Mouse (Mus musculus) myocyte (in vitro differentiated cells): ENCODE measurements around the gene Shroom1.

Experiments used
- CEBPB ChIP-seq: IDR thresholded peaks from 2 replicates; pipeline ENCODE4 v1.6.1; 2011; ENCODE audit warnings: mild to moderate bottlenecking, moderate library complexity; ENCODE audit not compliant: poor library complexity, insufficient read depth, severe bottlenecking
- E2F4 ChIP-seq: IDR thresholded peaks from one replicate; pipeline ENCODE4 v1.6.1; 2011; ENCODE audit warnings: mild to moderate bottlenecking, control low read depth, moderate library complexity; ENCODE audit not compliant: insufficient read depth
- MAX ChIP-seq: IDR thresholded peaks from one replicate; pipeline ENCODE4 v1.6.1; 2011; ENCODE audit warnings: low read depth, mild to moderate bottlenecking, control low read depth
- POLR2A ChIP-seq: IDR thresholded peaks from one replicate; pipeline ENCODE4 v1.6.1; 2011; ENCODE audit warnings: low read depth, mild to moderate bottlenecking, control low read depth, moderate library complexity; ENCODE audit not compliant: insufficient read length
- POLR2AphosphoS2 ChIP-seq: IDR thresholded peaks from one replicate; pipeline ENCODE4 v1.6.1; 2011; ENCODE audit warnings: low read depth, control low read depth; ENCODE audit not compliant: insufficient read length
- REST ChIP-seq: IDR thresholded peaks from one replicate; pipeline ENCODE4 v1.6.1; 2011; ENCODE audit warnings: mild to moderate bottlenecking, control low read depth, moderate library complexity; ENCODE audit not compliant: insufficient read depth, insufficient read length
- TCF12 ChIP-seq: IDR thresholded peaks from one replicate; pipeline ENCODE4 v1.6.1; 2011; ENCODE audit warnings: mild to moderate bottlenecking, control low read depth; ENCODE audit not compliant: poor library complexity, insufficient read depth, severe bottlenecking
- USF1 ChIP-seq: IDR thresholded peaks from one replicate; pipeline ENCODE4 v1.6.1; 2011; ENCODE audit warnings: low read depth, mild to moderate bottlenecking, control low read depth, moderate library complexity

- TF ChIP-seq POLR2A (no peak), TCF12 (peak; percentile 66), USF1 (peak; percentile 35), MAX (no peak), POLR2AphosphoS2 (no peak), CEBPB (no peak), E2F4 (no peak), REST (no peak)
These were observed 26.3 kb downstream of the Shroom1 start for GRCm38 (mm10) chr11:53483159-53483891.
